Mouse (Mus musculus) midbrain, embryonic 15.5 days (tissue): Measurements from ENCODE around the gene Rbms3. TPM values are rescaled to one million over a fixed set of nuclear protein-coding genes. Genes with fewer than 3 reads are reported as not detected.

Experiments
- ATAC-seq: fragments of 200-750 bp; cut with Nextera tagmentation; replicated peaks from 2 replicates; pipeline ENCODE4 v1.8.0; 2017; ENCODE audit warnings: moderate TSS enrichment
- H3K27ac ChIP-seq: fragments of 300-500 bp; sonication (generic); 2 replicates; pipeline ENCODE4 v1.5.1; 2015; ENCODE audit warnings: mild to moderate bottlenecking, inconsistent platforms
- H3K27me3 ChIP-seq: fragments of 300-500 bp; sonication (generic); replicated peaks from 2 replicates; pipeline ENCODE4 v1.6.1; 2015; ENCODE audit warnings: inconsistent platforms
- H3K36me3 ChIP-seq: fragments of 300-500 bp; sonication (generic); replicated peaks from 2 replicates; pipeline ENCODE4 v1.6.1; 2015; ENCODE audit warnings: inconsistent platforms
- H3K4me1 ChIP-seq: fragments of 300-500 bp; sonication (generic); 2 replicates; pipeline ENCODE4 v1.6.1; 2015; ENCODE audit warnings: inconsistent platforms
- H3K4me2 ChIP-seq: fragments of 300-500 bp; sonication (generic); 2 replicates; pipeline ENCODE4 v1.6.1; 2015; ENCODE audit warnings: inconsistent platforms, mild to moderate bottlenecking, moderate library complexity
- H3K4me3 ChIP-seq: fragments of 300-500 bp; sonication (generic); 2 replicates; pipeline ENCODE4 v1.5.1; 2015; ENCODE audit warnings: mild to moderate bottlenecking, inconsistent platforms
- H3K9ac ChIP-seq: fragments of 300-500 bp; sonication (generic); 2 replicates; pipeline ENCODE4 v1.6.1; 2015; ENCODE audit warnings: mild to moderate bottlenecking, inconsistent platforms
- H3K9me3 ChIP-seq: fragments of 300-500 bp; sonication (generic); 2 replicates; pipeline ENCODE4 v1.6.1; 2016; ENCODE audit warnings: inconsistent platforms
- WGBS: fragments of 180-500 bp; shearing (Covaris S2); methylation state at CpG from one replicate; pipeline ENCODE4 v1.1.7; 2015; ENCODE audit warnings: mixed read lengths; 5-methylcytosine and 5-hydroxymethylcytosine counted together
- polyA plus RNA-seq: library from polyadenylated mRNA; unstranded; fragments of >200 nt; fragmentation: Nextera tagmentation; extraction: Ambion mirVana; gene quantifications from 2 replicates; pipeline ENCODE4 v1.2.1, GENCODE M21; 2015

The Rbms3 gene
- polyA plus RNA-seq, 1 experiment from 2014 or later: 51.9 TPM

- Histone ChIP-seq H3K9ac (no peak overlapping the region), H3K36me3 (no peaks in the 10 kb centered on the region), H3K9me3 (no peaks in the 10 kb centered on the region), H3K4me3 (no peak overlapping the region), H3K4me2 (no peak overlapping the region), H3K4me1 (no peaks in the 10 kb centered on the region), H3K27ac (no peak overlapping the region), H3K27me3 (no peaks in the 10 kb centered on the region)
- 85% methylated on average over 4 of the region's 4 CpGs for WGBS
- ATAC-seq: no peak
Measured at GRCm38 (mm10) chr9:116947369-116947768, 682.3 kb downstream of the Rbms3 start.

GRCm38 (mm10) chr9:116946787-116947186 lies 682.9 kb downstream of the Rbms3 start:
- no peaks in the 10 kb centered on the region for H3K36me3 ChIP-seq
- H3K4me3 ChIP-seq: no peak overlapping the region
- H3K4me1 ChIP-seq: no peaks in the 10 kb centered on the region
- H3K27ac ChIP-seq: no peak overlapping the region
- no peaks in the 10 kb centered on the region for H3K9me3 ChIP-seq
- no peak overlapping the region for H3K4me2 ChIP-seq
- no peak for ATAC-seq
- 91% methylated on average over 3 of the region's 3 CpGs for WGBS
- no peak overlapping the region for H3K9ac ChIP-seq
- no peaks in the 10 kb centered on the region for H3K27me3 ChIP-seq

- Histone ChIP-seq H3K27ac (no peak overlapping the region), H3K9me3 (no peaks in the 10 kb centered on the region), H3K9ac (no peak overlapping the region), H3K4me3 (no peak overlapping the region), H3K4me2 (no peak overlapping the region), H3K4me1 (no peaks in the 10 kb centered on the region), H3K27me3 (no peaks in the 10 kb centered on the region), H3K36me3 (no peaks in the 10 kb centered on the region)
- 86% methylated on average over 9 of the region's 9 CpGs for WGBS
- no peak for ATAC-seq
Measured at GRCm38 (mm10) chr9:116945689-116946088, 684.0 kb downstream of the Rbms3 start.

GRCm38 (mm10) chr9:116943902-116944301 lies 685.8 kb downstream of the Rbms3 start:
- ATAC-seq: no peak
- 84% methylated on average over 15 of the region's 15 CpGs for WGBS
- H3K9me3 ChIP-seq: no peaks in the 10 kb centered on the region
- H3K9ac ChIP-seq: no peak overlapping the region
- no peaks in the 10 kb centered on the region for H3K36me3 ChIP-seq
- H3K4me1 ChIP-seq: no peaks in the 10 kb centered on the region
- no peak overlapping the region for H3K4me2 ChIP-seq
- H3K4me3 ChIP-seq: no peak overlapping the region
- H3K27ac ChIP-seq: no peak overlapping the region
- H3K27me3 ChIP-seq: no peaks in the 10 kb centered on the region

GRCm38 (mm10) chr9:116941116-116941515 lies 688.6 kb downstream of the Rbms3 start:
- Histone ChIP-seq H3K36me3 (no peaks in the 10 kb centered on the region), H3K9me3 (no peaks in the 10 kb centered on the region), H3K4me3 (no peak overlapping the region), H3K9ac (no peak overlapping the region), H3K27ac (no peak overlapping the region), H3K4me2 (no peak overlapping the region), H3K27me3 (no peaks in the 10 kb centered on the region), H3K4me1 (no peaks in the 10 kb centered on the region)
- 84% methylated on average over 4 of the region's 4 CpGs for WGBS
- ATAC-seq: no peak

- no peaks in the 10 kb centered on the region for H3K4me1 ChIP-seq
- H3K4me2 ChIP-seq: no peak overlapping the region
- no peak overlapping the region for H3K4me3 ChIP-seq
- no peak for ATAC-seq
- no peaks in the 10 kb centered on the region for H3K36me3 ChIP-seq
- 83% methylated on average over 8 of the region's 8 CpGs for WGBS
- no peak overlapping the region for H3K27ac ChIP-seq
- no peaks in the 10 kb centered on the region for H3K27me3 ChIP-seq
- H3K9me3 ChIP-seq: no peaks in the 10 kb centered on the region
- no peak overlapping the region for H3K9ac ChIP-seq
Measured at GRCm38 (mm10) chr9:116940693-116941092, 689.0 kb downstream of the Rbms3 start.

- Histone ChIP-seq H3K4me1 (peaks cover 3% of the 10 kb centered on the region; the same call in 1 of the 2 replicates), H3K27ac (no peak overlapping the region), H3K9me3 (no peaks in the 10 kb centered on the region), H3K4me3 (no peak overlapping the region), H3K27me3 (0 out of 2 replicates have a peak, but pooled peaks cover 4% of the 10 kb centered on the region), H3K9ac (no peak overlapping the region), H3K36me3 (no peaks in the 10 kb centered on the region), H3K4me2 (no peak overlapping the region)
- ATAC-seq: no peak
- 43% methylated on average over 10 of the region's 10 CpGs for WGBS
Measured at GRCm38 (mm10) chr9:116928338-116928737, 701.4 kb downstream of the Rbms3 start.

GRCm38 (mm10) chr9:116923151-116923550 lies 706.6 kb downstream of the Rbms3 start:
- Histone ChIP-seq H3K9ac (no peak overlapping the region), H3K36me3 (no peaks in the 10 kb centered on the region), H3K9me3 (no peaks in the 10 kb centered on the region), H3K27me3 (0 out of 2 replicates have a peak, but pooled peaks cover 8% of the 10 kb centered on the region), H3K4me3 (no peak overlapping the region), H3K4me1 (peaks cover 11% of the 10 kb centered on the region), H3K4me2 (no peak overlapping the region), H3K27ac (no peak overlapping the region)
- no peak for ATAC-seq
- 90% methylated on average over 8 of the region's 8 CpGs for whole genome bisulfite sequencing

- no peak overlapping the region for H3K27ac ChIP-seq
- 0 out of 2 replicates have a peak, but pooled peaks cover 14% of the 10 kb centered on the region for H3K27me3 ChIP-seq
- peaks cover 11% of the 10 kb centered on the region for H3K4me1 ChIP-seq
- ATAC-seq: no peak
- WGBS: 80% methylated on average over 3 of the region's 3 CpGs
- no peak overlapping the region for H3K4me3 ChIP-seq
- no peaks in the 10 kb centered on the region for H3K36me3 ChIP-seq
- H3K9ac ChIP-seq: no peak overlapping the region
- no peaks in the 10 kb centered on the region for H3K9me3 ChIP-seq
- no peak overlapping the region for H3K4me2 ChIP-seq
Measured at GRCm38 (mm10) chr9:116922561-116922960, 707.2 kb downstream of the Rbms3 start.

- no peak overlapping the region; the same call in 1 of the 2 replicates for H3K27ac ChIP-seq
- no peak overlapping the region for H3K4me3 ChIP-seq
- ATAC-seq: peak; percentile 79
- no peaks in the 10 kb centered on the region for H3K36me3 ChIP-seq
- H3K4me1 ChIP-seq: peaks cover 11% of the 10 kb centered on the region
- no peak overlapping the region for H3K9ac ChIP-seq
- 0 out of 2 replicates have a peak, but pooled peaks cover 14% of the 10 kb centered on the region for H3K27me3 ChIP-seq
- no peak overlapping the region for H3K4me2 ChIP-seq
- 17% methylated on average over 12 of the region's 12 CpGs for WGBS
- no peaks in the 10 kb centered on the region for H3K9me3 ChIP-seq
Measured at GRCm38 (mm10) chr9:116919441-116920019, 710.2 kb downstream of the Rbms3 start.

GRCm38 (mm10) chr9:116912493-116912847 lies 717.2 kb downstream of the Rbms3 start:
- WGBS: 31% methylated on average over 3 of the region's 3 CpGs
- H3K9ac ChIP-seq: no peak overlapping the region

GRCm38 (mm10) chr9:116911781-116912492 lies 717.8 kb downstream of the Rbms3 start:
- H3K9me3 ChIP-seq: no peaks in the 10 kb centered on the region
- no peaks in the 10 kb centered on the region for H3K27me3 ChIP-seq
- no peak overlapping the region for H3K4me3 ChIP-seq
- H3K4me2 ChIP-seq: no peak overlapping the region
- H3K4me1 ChIP-seq: peaks cover 15% of the 10 kb centered on the region
- no peaks in the 10 kb centered on the region for H3K36me3 ChIP-seq
- no peak overlapping the region for H3K9ac ChIP-seq
- 0 out of 2 replicates have a peak overlapping the region, but pooled peaks have one; percentile 40 for H3K27ac ChIP-seq
- no peak for ATAC-seq
- WGBS: 9% methylated on average over 2 of the region's 2 CpGs

More at GRCm38 (mm10) chr9:116912493-116912847, 717.2 kb downstream of the Rbms3 start:
- Histone ChIP-seq H3K27ac (0 out of 2 replicates have a peak overlapping the region, but pooled peaks have one; percentile 40), H3K4me2 (no peak overlapping the region), H3K9me3 (no peaks in the 10 kb centered on the region), H3K27me3 (no peaks in the 10 kb centered on the region), H3K4me3 (no peak overlapping the region), H3K36me3 (no peaks in the 10 kb centered on the region), H3K4me1 (peaks cover 15% of the 10 kb centered on the region)
- no peak for ATAC-seq

GRCm38 (mm10) chr9:116909511-116909910 lies 720.2 kb downstream of the Rbms3 start:
- H3K36me3 ChIP-seq: no peaks in the 10 kb centered on the region
- H3K9me3 ChIP-seq: no peaks in the 10 kb centered on the region
- 76% methylated on average over 4 of the region's 4 CpGs for WGBS
- no peak overlapping the region for H3K4me2 ChIP-seq
- ATAC-seq: no peak
- H3K9ac ChIP-seq: no peak overlapping the region
- H3K27me3 ChIP-seq: no peaks in the 10 kb centered on the region
- peaks cover 15% of the 10 kb centered on the region for H3K4me1 ChIP-seq
- no peak overlapping the region for H3K4me3 ChIP-seq
- H3K27ac ChIP-seq: no peak overlapping the region
